ENCODE assay signal across 8 mouse cellular contexts in genomic region chr2:91077957-91078313, GRCm38 (mm10). TPM values are rescaled to one million over a fixed set of nuclear protein-coding genes. Genes with fewer than 3 reads are reported as not detected.
DNase-seq lines count a peak whose midpoint lies in the region; ATAC-seq and TF ChIP-seq lines count a peak whose summit lies in the region.
"Had no signal": no experiment of that assay in that cellular context is flagged by ENCODE, and none has a peak within 500 bp of the region (broad histone marks: within the 10 kb centered on the region; RNA-seq: fewer than 3 reads in every experiment).

No protein-coding gene starts in this region.

- H3K4me2 ChIP-seq in lung, postnatal 0 days (replicated peaks; ENCODE audit: low read depth, low read length): peak overlapping the region; percentile 98
- peak overlapping the region; percentile 87 for H3K4me2 ChIP-seq in forebrain, embryonic 15.5 days (replicated peaks)
- peak overlapping the region; percentile 93 for H3K4me2 ChIP-seq in limb, embryonic 15.5 days
- H3K4me2 ChIP-seq in stomach, embryonic 15.5 days: peak overlapping the region; percentile 92

- H3K9ac ChIP-seq in lung, postnatal 0 days (replicated peaks; ENCODE audit: low read depth): no peak overlapping the region
- no peak overlapping the region for H3K9ac ChIP-seq in forebrain, embryonic 15.5 days (replicated peaks)
- H3K9ac ChIP-seq in limb, embryonic 15.5 days: 0 out of 2 replicates have a peak overlapping the region, but pooled peaks have one; percentile 45
- H3K9ac ChIP-seq in stomach, embryonic 15.5 days: no peak overlapping the region

- TF ChIP-seq EP300 in lung, postnatal 0 days (IDR thresholded peaks at IDR 0.05): no peak

- no peaks in the 10 kb centered on the region for H3K36me3 ChIP-seq in lung, postnatal 0 days (ENCODE audit: insufficient read depth, low read length)
- no peaks in the 10 kb centered on the region for H3K36me3 ChIP-seq in forebrain, embryonic 15.5 days
- no peaks in the 10 kb centered on the region for H3K36me3 ChIP-seq in limb, embryonic 15.5 days
- no peaks in the 10 kb centered on the region for H3K36me3 ChIP-seq in stomach, embryonic 15.5 days

- no peak for TF ChIP-seq CTCF in lung, postnatal 0 days (IDR thresholded peaks at IDR 0.05)

- no peak overlapping the region for H3K27ac ChIP-seq in lung, postnatal 0 days (ENCODE audit: low read length)
- no peak overlapping the region for H3K27ac ChIP-seq in forebrain, embryonic 15.5 days (replicated peaks)
- no peak overlapping the region for H3K27ac ChIP-seq in limb, embryonic 15.5 days
- no peak overlapping the region for H3K27ac ChIP-seq in stomach, embryonic 15.5 days

- 24% methylated on average over 12 of the region's 12 CpGs for WGBS in lung, postnatal 0 days
- 7% methylated on average over 12 of the region's 12 CpGs for WGBS in forebrain, embryonic 15.5 days
- WGBS in limb, embryonic 15.5 days: 12% methylated on average over 12 of the region's 12 CpGs
- WGBS in stomach, embryonic 15.5 days: 14% methylated on average over 12 of the region's 12 CpGs

- H3K9me3 ChIP-seq in lung, postnatal 0 days (ENCODE audit: low read length): no peaks in the 10 kb centered on the region
- H3K9me3 ChIP-seq in forebrain, embryonic 15.5 days: no peaks in the 10 kb centered on the region
- no peaks in the 10 kb centered on the region for H3K9me3 ChIP-seq in limb, embryonic 15.5 days
- no peaks in the 10 kb centered on the region for H3K9me3 ChIP-seq in stomach, embryonic 15.5 days

- H3K4me3 ChIP-seq in lung, postnatal 0 days (ENCODE audit: low read depth, low read length): peak overlapping the region; percentile 45
- peak overlapping the region; percentile 49 for H3K4me3 ChIP-seq in forebrain, embryonic 15.5 days
- H3K4me3 ChIP-seq in limb, embryonic 15.5 days: peak overlapping the region; percentile 45
- peak overlapping the region; percentile 50 for H3K4me3 ChIP-seq in stomach, embryonic 15.5 days (replicated peaks)

- no peak for DNase-seq in lung, postnatal 0 days (ENCODE audit: low spot score)
- no peak for DNase-seq in lung, postnatal 25 days (ENCODE audit: low spot score)
- no peak for DNase-seq in ovary, postnatal 14 days (ENCODE audit: low spot score)
- no peak for DNase-seq in layer of hippocampus, adult 9-10 months (ENCODE audit: low spot score)
- DNase-seq: kidney, postnatal 14 days had no signal

- ATAC-seq in lung, postnatal 0 days: no peak
- 0 out of 2 replicates have a peak, but pooled peaks have one; percentile 47 for ATAC-seq in forebrain, embryonic 15.5 days (replicated peaks)
- ATAC-seq in limb, embryonic 15.5 days (ENCODE audit: insufficient number of reproducible peaks, low FRiP score, low TSS enrichment, low read depth): 0 out of 2 replicates have a peak, but pooled peaks have one; percentile 8
- ATAC-seq in stomach, embryonic 15.5 days (ENCODE audit: insufficient read depth, low FRiP score, low read depth): no peak

- H3K27me3 ChIP-seq in lung, postnatal 0 days (replicated peaks; ENCODE audit: insufficient read depth, low read length): no peaks in the 10 kb centered on the region
- no peaks in the 10 kb centered on the region for H3K27me3 ChIP-seq in forebrain, embryonic 15.5 days
- H3K27me3 ChIP-seq in limb, embryonic 15.5 days: no peaks in the 10 kb centered on the region
- H3K27me3 ChIP-seq in stomach, embryonic 15.5 days (replicated peaks): no peaks in the 10 kb centered on the region

- H3K4me1 ChIP-seq in lung, postnatal 0 days (ENCODE audit: insufficient read depth, low read depth, low read length): no peaks in the 10 kb centered on the region; the same call in 1 of the 2 replicates
- peaks cover 9% of the 10 kb centered on the region for H3K4me1 ChIP-seq in forebrain, embryonic 15.5 days
- peaks cover 18% of the 10 kb centered on the region for H3K4me1 ChIP-seq in limb, embryonic 15.5 days
- peaks cover 4% of the 10 kb centered on the region; the same call in 1 of the 2 replicates for H3K4me1 ChIP-seq in stomach, embryonic 15.5 days

RNA-seq across cellular contexts. Expression of gene Spi1, which starts 4.3 kb away (rescaled TPM):
- polyA plus RNA-seq in lung, postnatal 0 days (2015; fragmentation: Nextera tagmentation; extraction: Ambion mirVana): 23.9 and 24.2 TPM in 2 replicates
- 2.4 and 3.0 TPM in 2 replicates for polyA plus RNA-seq in forebrain, embryonic 15.5 days (2015; fragmentation: Nextera tagmentation; extraction: Ambion mirVana)
- 9.4 and 12.6 TPM in 2 replicates for polyA plus RNA-seq in limb, embryonic 15.5 days (2015; fragmentation: Nextera tagmentation; extraction: Ambion mirVana)
- polyA plus RNA-seq in stomach, embryonic 15.5 days (2015; fragmentation: Nextera tagmentation; extraction: Ambion mirVana): 9.5 and 13.5 TPM in 2 replicates

RNA-seq across cellular contexts. Expression of gene Slc39a13, which starts 7.7 kb away (rescaled TPM):
- polyA plus RNA-seq in lung, postnatal 0 days (2015; fragmentation: Nextera tagmentation; extraction: Ambion mirVana): 32.6 and 34.4 TPM in 2 replicates
- polyA plus RNA-seq in forebrain, embryonic 15.5 days (2015; fragmentation: Nextera tagmentation; extraction: Ambion mirVana): 23.7 and 27.8 TPM in 2 replicates
- polyA plus RNA-seq in limb, embryonic 15.5 days (2015; fragmentation: Nextera tagmentation; extraction: Ambion mirVana): 88.8 and 89.4 TPM in 2 replicates
- 42.8 and 45.5 TPM in 2 replicates for polyA plus RNA-seq in stomach, embryonic 15.5 days (2015; fragmentation: Nextera tagmentation; extraction: Ambion mirVana)

RNA-seq across cellular contexts. Expression of gene Psmc3, which starts 24.1 kb away (rescaled TPM):
- 181 and 186 TPM in 2 replicates for polyA plus RNA-seq in lung, postnatal 0 days (2015; fragmentation: Nextera tagmentation; extraction: Ambion mirVana)
- polyA plus RNA-seq in forebrain, embryonic 15.5 days (2015; fragmentation: Nextera tagmentation; extraction: Ambion mirVana): 230 and 231 TPM in 2 replicates
- 248 and 294 TPM in 2 replicates for polyA plus RNA-seq in limb, embryonic 15.5 days (2015; fragmentation: Nextera tagmentation; extraction: Ambion mirVana)
- polyA plus RNA-seq in stomach, embryonic 15.5 days (2015; fragmentation: Nextera tagmentation; extraction: Ambion mirVana): 225 and 243 TPM in 2 replicates

RNA-seq across cellular contexts. Expression of gene Mybpc3, which starts 40.0 kb away (rescaled TPM):
- 4.7 and 6.5 TPM in 2 replicates for polyA plus RNA-seq in lung, postnatal 0 days (2015; fragmentation: Nextera tagmentation; extraction: Ambion mirVana)
- 0.14 TPM in 1 of 2 replicates, not detected in the other for polyA plus RNA-seq in forebrain, embryonic 15.5 days (2015; fragmentation: Nextera tagmentation; extraction: Ambion mirVana)
- 0.09 and 0.34 TPM in 2 replicates for polyA plus RNA-seq in limb, embryonic 15.5 days (2015; fragmentation: Nextera tagmentation; extraction: Ambion mirVana)
- polyA plus RNA-seq in stomach, embryonic 15.5 days (2015; fragmentation: Nextera tagmentation; extraction: Ambion mirVana): 0.50 and 0.67 TPM in 2 replicates

RNA-seq across cellular contexts. Expression of gene Rapsn, which starts 42.5 kb away (rescaled TPM):
- polyA plus RNA-seq in lung, postnatal 0 days (2015; fragmentation: Nextera tagmentation; extraction: Ambion mirVana): 0.84 and 1.8 TPM in 2 replicates
- 0.63 and 0.74 TPM in 2 replicates for polyA plus RNA-seq in forebrain, embryonic 15.5 days (2015; fragmentation: Nextera tagmentation; extraction: Ambion mirVana)
- polyA plus RNA-seq in limb, embryonic 15.5 days (2015; fragmentation: Nextera tagmentation; extraction: Ambion mirVana): 16.2 and 30.5 TPM in 2 replicates
- 2.0 and 4.5 TPM in 2 replicates for polyA plus RNA-seq in stomach, embryonic 15.5 days (2015; fragmentation: Nextera tagmentation; extraction: Ambion mirVana)

Comparison
In these comparisons a context has a peak if more than half of its experiments do, and no peak if none do; other contexts are left out.
1. ATAC-seq: peak in forebrain, embryonic 15.5 days (single experiment) and limb, embryonic 15.5 days (single experiment); none in lung, postnatal 0 days (single experiment) and stomach, embryonic 15.5 days (single experiment).
2. Peak in every context shown above with its lines, with median percentiles within 50 percentile points of each other: H3K4me2 ChIP-seq and H3K4me3 ChIP-seq.